12 mouse cellular contexts compared by ENCODE assay signal in genomic region chr1:86438501-86438900, GRCm38 (mm10). TPM values are rescaled to one million over a fixed set of nuclear protein-coding genes. Genes with fewer than 3 reads are reported as not detected.
DNase-seq lines count a peak whose midpoint lies in the region; ATAC-seq and TF ChIP-seq lines count a peak whose summit lies in the region.
"Had no signal": no experiment of that assay in that cellular context is flagged by ENCODE, and none has a peak within 500 bp of the region (broad histone marks: within the 10 kb centered on the region; RNA-seq: fewer than 3 reads in every experiment).

No protein-coding gene starts in this region.

- no peak overlapping the region for H3K4me2 ChIP-seq in hindbrain, postnatal 0 days (ENCODE audit: low read depth, low read length)
- H3K4me2 ChIP-seq in hindbrain, embryonic 16.5 days (ENCODE audit: low read length): no peak overlapping the region
- H3K4me2 ChIP-seq in midbrain, postnatal 0 days (ENCODE audit: low read depth, low read length, poor library complexity, severe bottlenecking): no peak overlapping the region
- H3K4me2 ChIP-seq in midbrain, embryonic 13.5 days (replicated peaks): no peak overlapping the region
- no peak overlapping the region for H3K4me2 ChIP-seq in kidney, embryonic 16.5 days (replicated peaks; ENCODE audit: low read depth, low read length)

- H3K36me3 ChIP-seq in hindbrain, postnatal 0 days (ENCODE audit: insufficient read depth, low read length): no peaks in the 10 kb centered on the region
- no peaks in the 10 kb centered on the region for H3K36me3 ChIP-seq in hindbrain, embryonic 16.5 days (ENCODE audit: control insufficient read depth, insufficient read depth, low read length)
- H3K36me3 ChIP-seq in midbrain, postnatal 0 days (ENCODE audit: insufficient read depth, low read length): no peaks in the 10 kb centered on the region
- H3K36me3 ChIP-seq in midbrain, embryonic 13.5 days: no peaks in the 10 kb centered on the region
- no peaks in the 10 kb centered on the region for H3K36me3 ChIP-seq in splenic B cell, adult 2 months (ENCODE audit: control insufficient read depth, insufficient read depth, low read length, poor library complexity, severe bottlenecking)
- no peaks in the 10 kb centered on the region for H3K36me3 ChIP-seq in kidney, embryonic 16.5 days (ENCODE audit: insufficient read depth, low read length)

- H3K4me1 ChIP-seq in hindbrain, postnatal 0 days (ENCODE audit: insufficient read depth, low read length): peaks cover 27% of the 10 kb centered on the region
- peaks cover 44% of the 10 kb centered on the region for H3K4me1 ChIP-seq in hindbrain, embryonic 16.5 days (ENCODE audit: control insufficient read depth, insufficient read depth, low read depth, low read length)
- peaks cover 12% of the 10 kb centered on the region; the same call in 1 of the 2 replicates for H3K4me1 ChIP-seq in midbrain, postnatal 0 days (ENCODE audit: insufficient read depth, low read length)
- peaks cover 79% of the 10 kb centered on the region for H3K4me1 ChIP-seq in midbrain, embryonic 13.5 days (replicated peaks)
- peaks cover 56% of the 10 kb centered on the region for H3K4me1 ChIP-seq in kidney, embryonic 16.5 days (ENCODE audit: insufficient read depth, low read length)

- no peak for ATAC-seq in hindbrain, postnatal 0 days
- no peak for ATAC-seq in hindbrain, embryonic 16.5 days
- ATAC-seq in midbrain, postnatal 0 days (ENCODE audit: low FRiP score): no peak
- ATAC-seq in midbrain, embryonic 13.5 days: no peak
- no peak for ATAC-seq in kidney, embryonic 16.5 days (ENCODE audit: low FRiP score, low TSS enrichment)

- no peak overlapping the region for H3K9ac ChIP-seq in hindbrain, postnatal 0 days (replicated peaks; ENCODE audit: low read length)
- H3K9ac ChIP-seq in hindbrain, embryonic 16.5 days (ENCODE audit: low read depth, low read length): no peak overlapping the region
- H3K9ac ChIP-seq in midbrain, postnatal 0 days (replicated peaks; ENCODE audit: low read length, poor library complexity, severe bottlenecking): no peak overlapping the region
- no peak overlapping the region for H3K9ac ChIP-seq in midbrain, embryonic 13.5 days (replicated peaks)
- no peak overlapping the region for H3K9ac ChIP-seq in kidney, embryonic 16.5 days (replicated peaks; ENCODE audit: low read length)

- H3K27ac ChIP-seq in hindbrain, postnatal 0 days: no peak overlapping the region
- no peak overlapping the region for H3K27ac ChIP-seq in hindbrain, embryonic 16.5 days (ENCODE audit: low read depth, low read length)
- no peak overlapping the region for H3K27ac ChIP-seq in midbrain, postnatal 0 days (ENCODE audit: low read depth, low read length)
- H3K27ac ChIP-seq in midbrain, embryonic 13.5 days: no peak overlapping the region
- no peak overlapping the region for H3K27ac ChIP-seq in kidney, embryonic 16.5 days (ENCODE audit: low read length)

- WGBS in hindbrain, postnatal 0 days: 64% methylated on average over 2 of the region's 2 CpGs
- WGBS in hindbrain, embryonic 16.5 days: 74% methylated on average over 2 of the region's 2 CpGs
- WGBS in midbrain, postnatal 0 days: 77% methylated on average over 2 of the region's 2 CpGs
- 80% methylated on average over 2 of the region's 2 CpGs for WGBS in midbrain, embryonic 13.5 days
- 77% methylated on average over 2 of the region's 2 CpGs for whole genome bisulfite sequencing in kidney, embryonic 16.5 days

- TF ChIP-seq CTCF in hindbrain, postnatal 0 days (IDR thresholded peaks at IDR 0.05; ENCODE audit: low read depth): peak; percentile 60
- peak; percentile 68 for TF ChIP-seq CTCF in midbrain, postnatal 0 days (IDR thresholded peaks at IDR 0.05)

- H3K27me3 ChIP-seq in hindbrain, postnatal 0 days (ENCODE audit: insufficient read depth, low read length): no peaks in the 10 kb centered on the region
- H3K27me3 ChIP-seq in hindbrain, embryonic 16.5 days (replicated peaks; ENCODE audit: control insufficient read depth, insufficient read depth, low read length): no peaks in the 10 kb centered on the region
- H3K27me3 ChIP-seq in midbrain, postnatal 0 days (ENCODE audit: insufficient read depth, low read length): no peaks in the 10 kb centered on the region
- no peaks in the 10 kb centered on the region for H3K27me3 ChIP-seq in midbrain, embryonic 13.5 days
- no peaks in the 10 kb centered on the region for H3K27me3 ChIP-seq in splenic B cell, adult 2 months (ENCODE audit: control insufficient read depth, insufficient read depth, low read length, poor library complexity, severe bottlenecking)
- H3K27me3 ChIP-seq in kidney, embryonic 16.5 days (ENCODE audit: insufficient read depth, low read length): no peaks in the 10 kb centered on the region

- DNase-seq in adrenal gland, adult (ENCODE audit: inconsistent age in 2 of 2, low spot score in 1 of 2): peak; percentile 16 to 59
- no peak for DNase-seq in adrenal gland, postnatal 36 days
- DNase-seq in hindbrain, postnatal 0 days (ENCODE audit: low spot score): peak; percentile 59
- peak; percentile 54 for DNase-seq in midbrain, postnatal 0 days (ENCODE audit: low spot score)
- DNase-seq in splenic B cell, adult 2 months (ENCODE audit: low read depth, low spot score): peak; percentile 55
- DNase-seq: cerebellum, adult 11 months; right cerebral cortex, postnatal 14 days had no signal

- no peaks in the 10 kb centered on the region for H3K9me3 ChIP-seq in hindbrain, postnatal 0 days (ENCODE audit: low read length)
- no peaks in the 10 kb centered on the region for H3K9me3 ChIP-seq in hindbrain, embryonic 16.5 days (ENCODE audit: control insufficient read depth, low read length)
- no peaks in the 10 kb centered on the region for H3K9me3 ChIP-seq in midbrain, postnatal 0 days (ENCODE audit: low read length)
- H3K9me3 ChIP-seq in midbrain, embryonic 13.5 days: no peaks in the 10 kb centered on the region
- no peaks in the 10 kb centered on the region for H3K9me3 ChIP-seq in kidney, embryonic 16.5 days (ENCODE audit: low read length)

- H3K4me3 ChIP-seq in hindbrain, postnatal 0 days (ENCODE audit: low read length): no peak overlapping the region
- no peak overlapping the region for H3K4me3 ChIP-seq in hindbrain, embryonic 16.5 days (ENCODE audit: low read length)
- H3K4me3 ChIP-seq in midbrain, postnatal 0 days (ENCODE audit: low read depth, low read length): no peak overlapping the region
- no peak overlapping the region for H3K4me3 ChIP-seq in midbrain, embryonic 13.5 days (replicated peaks)
- H3K4me3 ChIP-seq in kidney, embryonic 16.5 days (ENCODE audit: low read length): no peak overlapping the region

RNA-seq across cellular contexts. Expression of gene Tex44, which starts 12.4 kb away (rescaled TPM):
- total RNA-seq in adrenal gland, postnatal 36 days (2021): not detected
- total RNA-seq in hindbrain, postnatal 0 days (2014; rRNA removed): not detected in 2 replicates
- polyA plus RNA-seq in hindbrain, postnatal 0 days (2015; fragmentation: Nextera tagmentation; extraction: Ambion mirVana): not detected in 2 replicates
- polyA plus RNA-seq in hindbrain, embryonic 16.5 days (2015; fragmentation: Nextera tagmentation; extraction: Ambion mirVana): not detected in 2 replicates
- 0.14 TPM in 1 of 2 replicates, not detected in the other for total RNA-seq in midbrain, postnatal 0 days (2014; rRNA removed)
- not detected in 2 replicates for polyA plus RNA-seq in midbrain, postnatal 0 days (2015; fragmentation: Nextera tagmentation; extraction: Ambion mirVana)
- not detected in 2 replicates for polyA plus RNA-seq in midbrain, embryonic 13.5 days (2015; fragmentation: Nextera tagmentation; extraction: Ambion mirVana)
- not detected in 2 replicates for polyA plus RNA-seq in kidney, embryonic 16.5 days (2015; fragmentation: Nextera tagmentation; extraction: Ambion mirVana)
- total RNA-seq: monocyte, adult 5-6 weeks had no signal
- polyA plus RNA-seq: limb, embryonic 11.5 days had no signal

RNA-seq across cellular contexts. Expression of gene Nmur1, which starts 12.5 kb away (rescaled TPM):
- total RNA-seq in adrenal gland, postnatal 36 days (2021): not detected
- 0.16 TPM in 1 of 2 replicates, not detected in the other for total RNA-seq in hindbrain, postnatal 0 days (2014; rRNA removed)
- polyA plus RNA-seq in hindbrain, postnatal 0 days (2015; fragmentation: Nextera tagmentation; extraction: Ambion mirVana): 0.16 and 0.24 TPM in 2 replicates
- 0.13 TPM in 1 of 2 replicates, not detected in the other for polyA plus RNA-seq in hindbrain, embryonic 16.5 days (2015; fragmentation: Nextera tagmentation; extraction: Ambion mirVana)
- not detected in 2 replicates for total RNA-seq in midbrain, postnatal 0 days (2014; rRNA removed)
- 0.27 and 0.33 TPM in 2 replicates for polyA plus RNA-seq in midbrain, postnatal 0 days (2015; fragmentation: Nextera tagmentation; extraction: Ambion mirVana)
- 0.22 TPM in 1 of 2 replicates, not detected in the other for polyA plus RNA-seq in midbrain, embryonic 13.5 days (2015; fragmentation: Nextera tagmentation; extraction: Ambion mirVana)
- 0.12 TPM in 1 of 2 replicates, not detected in the other for polyA plus RNA-seq in kidney, embryonic 16.5 days (2015; fragmentation: Nextera tagmentation; extraction: Ambion mirVana)
- total RNA-seq: monocyte, adult 5-6 weeks had no signal

Comparison
In these comparisons a context has a peak if more than half of its experiments do, and no peak if none do; other contexts are left out.
1. DNase-seq: peak in adrenal gland, adult (2 of 2), hindbrain, postnatal 0 days (single experiment), midbrain, postnatal 0 days (single experiment) and splenic B cell, adult 2 months (single experiment); none in adrenal gland, postnatal 36 days (0 of 2).